In genomic region chr3:126599936-126600335, GRCm38 (mm10) we compare ENCODE assay signal across 17 mouse cellular contexts. TPM values are rescaled to one million over a fixed set of nuclear protein-coding genes. Genes with fewer than 3 reads are reported as not detected.
DNase-seq lines count a peak whose midpoint lies in the region; ATAC-seq lines count a peak whose summit lies in the region.
"Had no signal": no experiment of that assay in that cellular context is flagged by ENCODE, and none has a peak within 500 bp of the region (broad histone marks: within the 10 kb centered on the region; RNA-seq: fewer than 3 reads in every experiment).

No protein-coding gene starts in this region.

- WGBS in hindbrain, embryonic 14.5 days: 47% methylated on average over 10 of the region's 10 CpGs
- 46% methylated on average over 10 of the region's 10 CpGs for WGBS in hindbrain, embryonic 12.5 days
- WGBS in forebrain, embryonic 12.5 days: 11% methylated on average over 10 of the region's 10 CpGs
- 44% methylated on average over 10 of the region's 10 CpGs for WGBS in neural tube, embryonic 14.5 days

- no peaks in the 10 kb centered on the region for H3K9me3 ChIP-seq in hindbrain, embryonic 14.5 days (ENCODE audit: control insufficient read depth, low read length)
- H3K9me3 ChIP-seq in hindbrain, embryonic 12.5 days (replicated peaks): no peaks in the 10 kb centered on the region
- no peaks in the 10 kb centered on the region for H3K9me3 ChIP-seq in forebrain, embryonic 12.5 days
- H3K9me3 ChIP-seq in neural tube, embryonic 14.5 days (ENCODE audit: control insufficient read depth, low read length): no peaks in the 10 kb centered on the region

- no peak overlapping the region for H3K27ac ChIP-seq in hindbrain, embryonic 14.5 days
- no peak overlapping the region for H3K27ac ChIP-seq in hindbrain, embryonic 12.5 days
- H3K27ac ChIP-seq in forebrain, embryonic 12.5 days: no peak overlapping the region
- H3K27ac ChIP-seq in neural tube, embryonic 14.5 days (ENCODE audit: low read depth, low read length): no peak overlapping the region
- H3K27ac ChIP-seq: stomach, postnatal 0 days had no signal

- no peaks in the 10 kb centered on the region for H3K36me3 ChIP-seq in hindbrain, embryonic 14.5 days (replicated peaks; ENCODE audit: control insufficient read depth, insufficient read depth)
- H3K36me3 ChIP-seq in hindbrain, embryonic 12.5 days: no peaks in the 10 kb centered on the region
- H3K36me3 ChIP-seq in forebrain, embryonic 12.5 days (replicated peaks): no peaks in the 10 kb centered on the region
- H3K36me3 ChIP-seq in neural tube, embryonic 14.5 days (ENCODE audit: control insufficient read depth, insufficient read depth, low read length): no peaks in the 10 kb centered on the region

- H3K27me3 ChIP-seq in hindbrain, embryonic 14.5 days (ENCODE audit: control insufficient read depth, insufficient read depth, low read length): no peaks in the 10 kb centered on the region
- H3K27me3 ChIP-seq in hindbrain, embryonic 12.5 days: no peaks in the 10 kb centered on the region
- no peaks in the 10 kb centered on the region for H3K27me3 ChIP-seq in forebrain, embryonic 12.5 days
- no peaks in the 10 kb centered on the region for H3K27me3 ChIP-seq in neural tube, embryonic 14.5 days (ENCODE audit: control insufficient read depth, insufficient read depth, low read length)

- peaks cover 13% of the 10 kb centered on the region for H3K4me1 ChIP-seq in hindbrain, embryonic 14.5 days (replicated peaks; ENCODE audit: control insufficient read depth, insufficient read depth, low read length)
- no peaks in the 10 kb centered on the region; the same call in 1 of the 2 replicates for H3K4me1 ChIP-seq in hindbrain, embryonic 12.5 days
- peaks cover 10% of the 10 kb centered on the region for H3K4me1 ChIP-seq in forebrain, embryonic 12.5 days
- H3K4me1 ChIP-seq in neural tube, embryonic 14.5 days (ENCODE audit: control insufficient read depth, insufficient read depth, low read length): peaks cover 3% of the 10 kb centered on the region; the same call in 1 of the 2 replicates

- no peak overlapping the region for H3K9ac ChIP-seq in hindbrain, embryonic 14.5 days
- H3K9ac ChIP-seq in hindbrain, embryonic 12.5 days: no peak overlapping the region
- H3K9ac ChIP-seq in forebrain, embryonic 12.5 days: no peak overlapping the region
- H3K9ac ChIP-seq in neural tube, embryonic 14.5 days (replicated peaks; ENCODE audit: low read depth, low read length): no peak overlapping the region
- H3K9ac ChIP-seq: lung, embryonic 14.5 days had no signal

- no peak for DNase-seq in hindbrain, embryonic 14.5 days (ENCODE audit: low spot score)
- DNase-seq in R1 (ENCODE audit: low read depth, low spot score): peak; percentile 7
- DNase-seq in right cerebral cortex, postnatal 25 days: no peak
- DNase-seq in right cerebral cortex, adult 18-20 months: no peak
- DNase-seq: cerebellum, adult 9-11 months; gastrocnemius, postnatal 10 days; heart, postnatal 36 days; kidney, adult 2 months; kidney, postnatal 36 days; liver; lung, embryonic 14.5 days; spleen, adult 18-20 months; thymus, postnatal 4 days had no signal

- H3K4me3 ChIP-seq in hindbrain, embryonic 14.5 days (replicated peaks; ENCODE audit: low read length): 0 out of 2 replicates have a peak overlapping the region, but pooled peaks have one; percentile 4
- H3K4me3 ChIP-seq in hindbrain, embryonic 12.5 days: no peak overlapping the region
- no peak overlapping the region for H3K4me3 ChIP-seq in forebrain, embryonic 12.5 days (replicated peaks)
- H3K4me3 ChIP-seq in neural tube, embryonic 14.5 days (ENCODE audit: low read depth, low read length): peak overlapping the region; percentile 69; the same call in 1 of the 2 replicates

- ATAC-seq in hindbrain, embryonic 14.5 days (ENCODE audit: low FRiP score): no peak
- no peak for ATAC-seq in hindbrain, embryonic 12.5 days (ENCODE audit: low FRiP score)
- no peak for ATAC-seq in forebrain, embryonic 12.5 days (ENCODE audit: low FRiP score)
- ATAC-seq in neural tube, embryonic 14.5 days (ENCODE audit: low read depth): no peak

- H3K4me2 ChIP-seq in hindbrain, embryonic 14.5 days (replicated peaks): peak overlapping the region; percentile 79
- H3K4me2 ChIP-seq in hindbrain, embryonic 12.5 days (replicated peaks): no peak overlapping the region
- H3K4me2 ChIP-seq in forebrain, embryonic 12.5 days: peak overlapping the region; percentile 25
- H3K4me2 ChIP-seq in neural tube, embryonic 14.5 days (ENCODE audit: low read depth, low read length): peak overlapping the region; percentile 79

RNA-seq across cellular contexts. Expression of gene Camk2d, which starts 3.8 kb away (rescaled TPM):
- polyA plus RNA-seq in hindbrain, embryonic 14.5 days (2014; fragmentation: Nextera tagmentation; extraction: Ambion mirVana): 109 and 117 TPM in 2 replicates
- 29.7 and 31.0 TPM in 2 replicates for polyA plus RNA-seq in hindbrain, embryonic 12.5 days (2016; fragmentation: Nextera tagmentation; extraction: Ambion mirVana)
- 19.7 and 24.0 TPM in 2 replicates for polyA plus RNA-seq in forebrain, embryonic 12.5 days (2016; fragmentation: Nextera tagmentation; extraction: Ambion mirVana)
- 165 and 215 TPM in 2 replicates for polyA plus RNA-seq in neural tube, embryonic 14.5 days (2014; fragmentation: Nextera tagmentation; extraction: Ambion mirVana)

Comparison
In these comparisons a context has a peak if more than half of its experiments do, and no peak if none do; other contexts are left out.
1. H3K4me3 ChIP-seq: peak in hindbrain, embryonic 14.5 days (single experiment) and neural tube, embryonic 14.5 days (single experiment); none in hindbrain, embryonic 12.5 days (single experiment) and forebrain, embryonic 12.5 days (single experiment).